ENCODE assay signal across 13 mouse cellular contexts in the genomic region with DNA sequence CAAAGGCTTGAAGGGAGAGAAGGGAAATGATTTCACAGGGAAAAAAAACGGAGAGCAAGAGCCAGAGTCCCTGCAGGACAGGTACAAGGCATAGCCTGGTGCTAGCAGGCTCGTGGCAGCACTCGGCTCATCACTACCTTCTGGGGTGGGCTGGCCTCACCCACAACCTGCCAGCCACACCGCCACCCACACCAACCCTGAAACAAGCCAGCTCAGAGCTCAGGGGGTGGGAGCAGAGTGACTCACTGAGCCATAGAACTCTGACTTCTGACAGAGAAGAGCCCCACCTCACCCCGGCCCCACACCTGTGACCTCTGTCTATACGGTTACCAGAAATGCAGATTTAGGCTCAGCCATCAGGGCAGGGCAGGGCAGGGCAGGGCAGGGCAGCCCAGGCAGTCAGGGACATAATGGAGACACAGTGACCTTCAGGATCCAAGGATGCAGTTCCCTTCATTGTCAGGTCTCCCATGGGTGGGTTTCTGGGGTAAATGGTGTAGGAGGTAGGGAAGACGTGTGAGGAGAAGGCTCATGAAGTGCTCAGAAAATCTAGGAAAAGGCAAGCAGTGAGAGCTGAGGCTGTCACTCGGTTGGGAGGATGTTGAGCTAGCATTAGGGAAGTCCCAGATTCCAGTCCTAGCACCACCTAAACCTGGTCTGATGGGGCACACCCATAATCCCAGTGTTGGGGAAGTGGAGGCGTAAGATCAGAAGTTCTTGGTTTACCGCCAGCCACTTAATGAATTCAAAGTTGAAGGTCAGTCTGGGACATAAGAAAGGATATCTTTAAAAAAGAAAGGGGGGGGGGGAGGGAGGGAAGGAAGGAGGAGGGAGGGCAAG. TPM values are rescaled to one million over a fixed set of nuclear protein-coding genes. Genes with fewer than 3 reads are reported as not detected.
DNase-seq lines count a peak whose midpoint lies in the region; ATAC-seq lines count a peak whose summit lies in the region.
"Had no signal": no experiment of that assay in that cellular context is flagged by ENCODE, and none has a peak within 500 bp of the region (broad histone marks: within the 10 kb centered on the region; RNA-seq: fewer than 3 reads in every experiment).

No protein-coding gene starts in this region.

- peaks cover 1% of the 10 kb centered on the region for H3K9me3 ChIP-seq in hindbrain, embryonic 12.5 days (replicated peaks)
- H3K9me3 ChIP-seq: lung, embryonic 15.5 days; stomach, embryonic 15.5 days had no signal

- DNase-seq in cerebellum, adult 8-10 months = no peak
- DNase-seq in left cerebral cortex, postnatal 25 days (ENCODE audit: low spot score in 2 of 2) = peak; percentile 27 to 73
- DNase-seq in left cerebral cortex, postnatal 10 days (ENCODE audit: extremely low spot score in 1 of 2, low spot score in 2 of 2) = no peak
- DNase-seq in thymus, postnatal 0 days (ENCODE audit: low spot score) = peak; percentile 25
- no peak for DNase-seq in adrenal gland, adult 18-20 months (ENCODE audit: low spot score in 2 of 2)
- DNase-seq: cerebellum, adult 9-10 months; liver; retina, postnatal 1 day had no signal

- H3K36me3 ChIP-seq in hindbrain, embryonic 12.5 days = no peaks in the 10 kb centered on the region
- H3K36me3 ChIP-seq: lung, embryonic 15.5 days; stomach, embryonic 15.5 days had no signal

- WGBS in hindbrain, embryonic 12.5 days = 82% methylated on average over 10 of the region's 10 CpGs

- H3K9ac ChIP-seq in hindbrain, embryonic 12.5 days = no peak overlapping the region
- H3K9ac ChIP-seq: lung, embryonic 15.5 days; stomach, embryonic 15.5 days had no signal

- H3K4me3 ChIP-seq in hindbrain, embryonic 12.5 days = no peak overlapping the region
- H3K4me3 ChIP-seq: lung, embryonic 15.5 days; stomach, embryonic 15.5 days had no signal

- no peak overlapping the region for H3K4me2 ChIP-seq in hindbrain, embryonic 12.5 days (replicated peaks)
- H3K4me2 ChIP-seq: lung, embryonic 15.5 days; stomach, embryonic 15.5 days had no signal

- no peak overlapping the region for H3K27ac ChIP-seq in hindbrain, embryonic 12.5 days
- H3K27ac ChIP-seq: lung, embryonic 15.5 days; stomach, embryonic 15.5 days had no signal

- intact Hi-C loops in left cerebral cortex, postnatal 25 days (cut with DNase I) = loop anchor here (5.0 kb wide), 2 partner anchors 58 to 193 kb away; a partner anchor contains a TSS
- intact Hi-C loops in left cerebral cortex, postnatal 10 days (cut with DNase I) = no loop called here

- ATAC-seq in cerebellum, adult (ENCODE audit: insufficient number of reproducible peaks, low FRiP score, low TSS enrichment) = peak; percentile 49; the same call in 1 of the 2 replicates
- ATAC-seq in activated CD4-positive, CD25-positive, alpha-beta regulatory T cell, adult 4 months = peak; percentile 61
- ATAC-seq in hindbrain, embryonic 12.5 days (ENCODE audit: low FRiP score) = no peak

- H3K27me3 ChIP-seq in hindbrain, embryonic 12.5 days = no peaks in the 10 kb centered on the region
- H3K27me3 ChIP-seq: lung, embryonic 15.5 days; stomach, embryonic 15.5 days had no signal

- no peaks in the 10 kb centered on the region for H3K4me1 ChIP-seq in hindbrain, embryonic 12.5 days
- H3K4me1 ChIP-seq: lung, embryonic 15.5 days; stomach, embryonic 15.5 days had no signal

RNA-seq across cellular contexts. Expression of a gene that starts 58.6 kb away (rescaled TPM):
- total RNA-seq in left cerebral cortex, postnatal 25 days (2021) = 10 to 100 TPM; 20.2 to 28.4 TPM
- total RNA-seq in left cerebral cortex, postnatal 10 days (2021) = 10 to 100 TPM; 18.5 to 18.9 TPM
- 10 to 100 TPM; 12.0 to 14.9 TPM for polyA plus RNA-seq in activated CD4-positive, CD25-positive, alpha-beta regulatory T cell, adult 4 months (2017; shearing (Covaris generic))
- 17.7 and 18.6 TPM in 2 replicates for polyA plus RNA-seq in thymus, postnatal 0 days (2015; fragmentation: Nextera tagmentation; extraction: Ambion mirVana)
- 1 to 10 TPM; 4.6 to 6.1 TPM for total RNA-seq in adrenal gland, adult 18-20 months (2021)
- polyA plus RNA-seq in hindbrain, embryonic 12.5 days (2016; fragmentation: Nextera tagmentation; extraction: Ambion mirVana) = 7.0 and 8.8 TPM in 2 replicates

Comparison
In these comparisons a context has a peak if more than half of its experiments do, and no peak if none do; other contexts are left out.
1. DNase-seq: peak in left cerebral cortex, postnatal 25 days (2 of 2) and thymus, postnatal 0 days (single experiment); none in cerebellum, adult 8-10 months (single experiment), left cerebral cortex, postnatal 10 days (0 of 2) and adrenal gland, adult 18-20 months (0 of 2).